Mouse (Mus musculus) heart, postnatal 0 days (tissue): ENCODE data around the gene Galnt10. TPM values are rescaled to one million over a fixed set of nuclear protein-coding genes. Genes with fewer than 3 reads are reported as not detected.

Experiments used
- ATAC-seq: fragments of 200-750 bp; cut with Nextera tagmentation; 2 replicates; pipeline ENCODE4 v1.8.0; 2017; ENCODE audit warnings: low read depth, moderate number of reproducible peaks, moderate library complexity; ENCODE audit not compliant: insufficient read depth
- DNase-seq: peaks from one replicate; pipeline ENCODE4 v3.0.0-alpha.2; 2016; ENCODE audit warnings: low spot score
- H3K27ac ChIP-seq: fragments of 300-500 bp; sonication (generic); 2 replicates; pipeline ENCODE4 v1.5.1; 2014; ENCODE audit warnings: low read depth, mild to moderate bottlenecking
- H3K27me3 ChIP-seq: fragments of 300-500 bp; sonication (generic); 2 replicates; pipeline ENCODE4 v1.6.1; 2014; ENCODE audit warnings: low read length, mixed read lengths; ENCODE audit not compliant: control insufficient read depth, insufficient read depth
- H3K36me3 ChIP-seq: fragments of 300-500 bp; sonication (generic); replicated peaks from 2 replicates; pipeline ENCODE4 v1.6.1; 2014; ENCODE audit warnings: low read length, mixed read lengths; ENCODE audit not compliant: control insufficient read depth, insufficient read depth
- H3K4me1 ChIP-seq: fragments of 300-500 bp; sonication (generic); 2 replicates; pipeline ENCODE4 v1.6.1; 2014; ENCODE audit warnings: antibody characterized with exemption; ENCODE audit not compliant: control insufficient read depth, insufficient read depth
- H3K4me2 ChIP-seq: fragments of 300-500 bp; sonication (generic); 2 replicates; pipeline ENCODE4 v1.6.1; 2014; ENCODE audit warnings: low read depth, mild to moderate bottlenecking, low read length, moderate library complexity
- H3K4me3 ChIP-seq: fragments of 300-500 bp; sonication (generic); 2 replicates; pipeline ENCODE4 v1.5.1; 2014; ENCODE audit warnings: low read depth, low read length
- H3K9ac ChIP-seq: fragments of 300-500 bp; sonication (generic); replicated peaks from 2 replicates; pipeline ENCODE4 v1.6.1; 2014; ENCODE audit warnings: low read depth, low read length, mixed read lengths
- H3K9me3 ChIP-seq: fragments of 300-500 bp; sonication (generic); replicated peaks from 2 replicates; pipeline ENCODE4 v1.6.1; 2016; ENCODE audit warnings: low read length; ENCODE audit not compliant: control insufficient read depth
- CTCF ChIP-seq: IDR thresholded peaks from 2 replicates; pipeline ENCODE4 v1.5.1; 2016; ENCODE audit warnings: antibody characterized with exemption, control low read depth, low read depth
- EP300 ChIP-seq: IDR thresholded peaks from 2 replicates; pipeline ENCODE4 v1.6.1; 2016; ENCODE audit warnings: antibody characterized with exemption, low read depth
- WGBS: fragments of 180-500 bp; shearing (Covaris S2); extraction: QIAGEN DNeasy Blood & Tissue Kit; methylation state at CpG from one replicate; pipeline ENCODE4 v1.1.7; 2014; 5-methylcytosine and 5-hydroxymethylcytosine counted together
- polyA plus RNA-seq: library from polyadenylated mRNA; unstranded; fragments of >200 nt; fragmentation: Nextera tagmentation; extraction: Ambion mirVana; gene quantifications from 2 replicates; pipeline ENCODE4 v1.2.1, GENCODE M21; 2015
- total RNA-seq: library from RNA; depleted of rRNA; stranded (reverse); fragments of >200 nt; gene quantifications from 2 replicates; pipeline ENCODE4 v1.2.3, GENCODE M21; 2014; ENCODE audit warnings: low replicate concordance

Gene Galnt10
- total and polyA plus RNA-seq, 2 experiments from 2014 or later, result 3.4 to 4.3 TPM

DNA sequence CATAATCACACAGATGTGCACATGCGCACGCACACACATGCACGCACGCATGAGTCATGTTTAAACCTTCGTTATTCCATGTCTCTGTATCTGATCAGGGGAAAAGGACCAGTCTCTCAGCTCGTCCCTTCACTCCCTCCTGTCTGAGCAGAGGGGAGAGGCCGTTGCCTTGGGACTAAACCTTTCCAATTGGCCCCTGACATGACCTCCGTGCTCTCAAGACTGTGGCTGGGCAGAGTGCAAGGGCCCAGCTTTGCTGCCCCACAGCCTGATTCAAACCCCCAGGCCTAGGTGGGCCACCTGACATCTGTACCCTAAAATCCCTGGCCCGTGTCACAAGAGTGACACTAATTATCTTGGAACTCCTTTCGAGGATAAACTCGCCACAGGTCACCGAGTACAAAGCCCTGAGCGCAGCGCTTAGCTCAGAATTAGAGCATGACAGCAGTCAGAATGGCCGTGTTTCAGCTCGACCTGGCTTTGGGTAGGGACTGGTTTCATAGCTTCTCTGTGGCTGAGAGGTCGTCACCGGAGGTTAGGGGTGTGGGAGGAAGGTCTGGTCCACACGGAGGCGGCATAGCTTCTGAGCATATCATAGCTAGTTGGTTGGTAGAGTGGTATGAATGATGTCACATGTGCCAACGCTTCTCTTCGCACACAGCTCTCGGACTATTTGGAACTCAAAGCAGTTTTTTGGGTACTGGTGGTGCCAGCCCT lies 7.1 kb downstream of the Galnt10 start:
- Histone ChIP-seq H3K9ac (no peak overlapping the region), H3K4me3 (no peak overlapping the region), H3K4me2 (no peak overlapping the region), H3K27ac (no peak overlapping the region), H3K4me1 (no peaks in the 10 kb centered on the region), H3K27me3 (no peaks in the 10 kb centered on the region), H3K9me3 (no peaks in the 10 kb centered on the region), H3K36me3 (no peaks in the 10 kb centered on the region)
- ATAC-seq (no peak), DNase-seq (no peak)
- no peak for TF ChIP-seq CTCF
- no peak for TF ChIP-seq EP300
- 86% methylated on average over 23 of the region's 23 CpGs for WGBS

- TF ChIP-seq EP300 (no peak), CTCF (no peak)
- Histone ChIP-seq H3K27me3 (no peaks in the 10 kb centered on the region), H3K4me3 (no peak overlapping the region), H3K9me3 (no peaks in the 10 kb centered on the region), H3K4me2 (no peak overlapping the region), H3K9ac (no peak overlapping the region), H3K4me1 (no peaks in the 10 kb centered on the region), H3K36me3 (no peaks in the 10 kb centered on the region), H3K27ac (no peak overlapping the region)
- 83% methylated on average over 14 of the region's 14 CpGs for WGBS
- ATAC-seq (no peak), DNase-seq (no peak)
Measured at GRCm38 (mm10) chr11:57652923-57653660, 7.8 kb downstream of the Galnt10 start.

DNA sequence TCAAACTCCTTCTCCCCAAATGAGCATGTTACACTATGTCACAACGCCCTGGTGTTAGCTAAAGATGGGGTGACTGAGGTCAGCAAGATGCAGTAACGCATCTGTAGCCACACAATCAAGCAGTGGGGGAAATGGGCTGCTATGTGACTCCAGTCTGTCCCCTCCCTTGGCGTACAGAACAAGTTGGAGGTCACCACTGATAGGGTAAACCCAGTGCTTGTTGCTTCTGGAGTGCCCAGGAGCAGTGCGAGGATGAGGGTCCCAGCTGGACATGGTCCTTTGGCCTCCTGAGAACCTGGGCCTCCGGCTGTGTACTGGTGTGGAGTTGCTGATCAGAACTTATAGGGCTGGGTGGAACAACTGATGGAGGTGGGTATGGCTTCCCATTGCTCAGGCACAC lies 8.6 kb downstream of the Galnt10 start:
- no peak overlapping the region for H3K27ac ChIP-seq
- no peak overlapping the region for H3K4me2 ChIP-seq

GRCm38 (mm10) chr11:57654386-57654785 lies 9.1 kb downstream of the Galnt10 start:
- Histone ChIP-seq H3K27me3 (no peaks in the 10 kb centered on the region), H3K9me3 (no peaks in the 10 kb centered on the region), H3K4me1 (no peaks in the 10 kb centered on the region), H3K4me2 (no peak overlapping the region), H3K27ac (no peak overlapping the region), H3K36me3 (no peaks in the 10 kb centered on the region), H3K9ac (no peak overlapping the region), H3K4me3 (no peak overlapping the region)
- 45% methylated on average over 4 of the region's 4 CpGs for WGBS
- no peak for ATAC-seq
- DNase-seq, result no peak
- TF ChIP-seq EP300 (no peak), CTCF (no peak)

More for the DNA sequence above, 8.6 kb downstream of the Galnt10 start:
- 84% methylated on average over 5 of the region's 5 CpGs for WGBS
- Histone ChIP-seq H3K36me3 (no peaks in the 10 kb centered on the region), H3K4me1 (no peaks in the 10 kb centered on the region), H3K4me3 (no peak overlapping the region), H3K9me3 (no peaks in the 10 kb centered on the region), H3K9ac (no peak overlapping the region), H3K27me3 (no peaks in the 10 kb centered on the region)
- DNase-seq (no peak), ATAC-seq (no peak)
- TF ChIP-seq CTCF (no peak), EP300 (no peak)

GRCm38 (mm10) chr11:57654977-57655397 lies 9.7 kb downstream of the Galnt10 start:
- no peak overlapping the region for H3K4me3 ChIP-seq
- TF ChIP-seq CTCF (no peak), EP300 (no peak)
- DNase-seq, result no peak
- no peaks in the 10 kb centered on the region for H3K9me3 ChIP-seq
- no peak overlapping the region for H3K27ac ChIP-seq
- no peaks in the 10 kb centered on the region for H3K36me3 ChIP-seq
- H3K4me2 ChIP-seq, result no peak overlapping the region
- no peaks in the 10 kb centered on the region for H3K27me3 ChIP-seq
- ATAC-seq, result no peak
- 55% methylated on average over 5 of the region's 5 CpGs for WGBS
- H3K4me1 ChIP-seq, result no peaks in the 10 kb centered on the region
- no peak overlapping the region for H3K9ac ChIP-seq
